Mouse (Mus musculus): ENCODE measurements around the gene Aldh1l1. TPM values are rescaled to one million over a fixed set of nuclear protein-coding genes. Genes with fewer than 3 reads are reported as not detected.
A peak's percentile ranks its signal among the peaks of the same experiment; 100 is the strongest.

The Aldh1l1 gene
- polyA plus RNA-seq, 1 experiment from 2014 or later: 81.7 TPM

DNA sequence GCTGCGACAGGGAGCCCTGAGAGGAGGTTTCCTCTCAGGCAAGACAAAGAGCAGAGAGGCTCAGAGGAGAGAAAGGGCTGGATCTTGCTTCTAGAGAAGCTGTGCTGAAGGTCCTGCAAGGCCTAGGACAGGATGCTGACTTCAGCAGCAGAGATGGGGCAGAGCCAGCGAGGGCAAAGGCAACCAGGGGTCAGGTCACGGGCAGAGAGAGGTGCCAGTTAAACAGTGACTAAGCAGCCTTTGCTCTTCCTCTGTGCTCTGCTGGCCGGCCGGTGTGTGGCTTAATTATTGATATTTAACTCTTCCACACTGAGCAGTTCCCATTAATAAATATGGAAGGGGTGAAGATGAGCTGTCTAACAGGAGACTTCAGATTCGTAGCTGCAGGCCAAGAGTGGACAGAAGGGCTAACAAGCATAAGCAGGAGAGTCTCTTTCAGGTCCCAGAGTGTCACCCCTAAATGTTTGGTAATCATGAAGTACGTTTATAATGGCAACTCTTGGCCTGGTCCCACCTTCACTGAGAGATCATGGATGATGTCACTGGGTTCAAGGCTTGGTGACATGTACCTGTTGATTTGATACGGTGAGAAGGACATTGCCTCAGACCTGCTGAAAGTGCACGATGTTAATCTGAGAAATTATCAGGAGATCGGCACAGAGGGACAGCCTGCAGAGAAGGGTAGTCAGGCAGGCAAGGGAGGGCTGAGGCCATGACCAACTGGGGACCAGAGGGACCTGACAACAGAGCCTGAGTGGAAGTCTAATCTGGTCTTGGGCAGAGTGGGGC lies 5.9 kb downstream of the Aldh1l1 start:
- Histone ChIP-seq H3K4me3 (no peak overlapping the region), H3K36me3 (no peaks in the 10 kb centered on the region), H3K4me2 (no peak overlapping the region), H3K27me3 (no peaks in the 10 kb centered on the region), H3K4me1 (replicated peaks) (0 out of 2 replicates have a peak, but pooled peaks cover 10% of the 10 kb centered on the region), H3K27ac (replicated peaks) (no peak overlapping the region), H3K9me3 (no peaks in the 10 kb centered on the region), H3K9ac (no peak overlapping the region)
- ATAC-seq (ENCODE audit: low FRiP score, low read depth): no peak
- WGBS: 77% methylated on average over 10 of the region's 10 CpGs

DNA sequence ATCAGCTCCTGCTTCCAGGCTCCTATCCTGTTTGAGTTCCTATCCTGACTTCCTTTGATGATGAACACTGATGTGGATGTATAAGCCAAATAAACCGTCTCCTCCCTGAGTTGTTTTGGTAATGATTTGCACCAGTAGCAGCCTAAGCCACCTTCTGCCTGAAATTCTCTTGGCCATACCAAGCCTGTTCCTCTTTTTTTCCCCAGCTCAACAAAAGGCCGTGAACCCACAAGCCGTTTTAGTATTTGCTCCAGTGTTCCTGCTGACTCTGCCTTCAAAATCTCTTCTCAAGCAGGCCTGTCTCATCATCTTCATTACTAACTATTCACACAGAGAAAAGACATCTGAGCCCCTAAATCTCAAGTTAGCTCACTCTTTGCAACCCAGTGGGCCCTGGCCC lies 7.9 kb downstream of the Aldh1l1 start:
- no peak for ATAC-seq (ENCODE audit: low FRiP score, low read depth)
- Histone ChIP-seq H3K4me2 (no peak overlapping the region), H3K27me3 (no peaks in the 10 kb centered on the region), H3K9me3 (no peaks in the 10 kb centered on the region), H3K27ac (replicated peaks) (no peak overlapping the region), H3K36me3 (no peaks in the 10 kb centered on the region), H3K9ac (no peak overlapping the region), H3K4me3 (no peak overlapping the region), H3K4me1 (replicated peaks) (0 out of 2 replicates have a peak, but pooled peaks cover 10% of the 10 kb centered on the region)
- 81% methylated on average over 3 of the region's 3 CpGs for WGBS

DNA sequence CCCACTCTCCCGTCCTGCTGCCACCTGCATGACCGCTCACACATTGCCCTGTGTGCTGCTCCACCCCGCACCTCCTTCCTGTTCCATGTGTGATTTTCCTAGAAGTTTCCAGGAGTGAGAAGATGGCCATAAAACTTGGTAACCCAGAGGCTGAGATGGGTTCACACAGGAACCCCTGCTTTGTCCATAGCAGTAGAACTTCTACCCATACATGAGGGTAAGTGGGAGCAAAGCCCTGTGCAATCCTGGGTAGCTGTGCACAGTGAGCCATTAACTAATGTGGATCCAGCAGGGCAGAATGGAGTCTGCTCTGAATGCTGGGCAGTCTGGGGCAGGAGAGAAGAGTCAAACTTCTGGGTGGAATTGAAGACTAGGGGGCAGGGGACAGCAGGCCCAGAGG lies 8.3 kb downstream of the Aldh1l1 start:
- Histone ChIP-seq H3K9me3 (no peaks in the 10 kb centered on the region), H3K9ac (no peak overlapping the region), H3K4me3 (no peak overlapping the region), H3K36me3 (no peaks in the 10 kb centered on the region), H3K27me3 (no peaks in the 10 kb centered on the region), H3K4me2 (no peak overlapping the region), H3K27ac (replicated peaks) (peak overlapping the region; percentile 50), H3K4me1 (replicated peaks) (0 out of 2 replicates have a peak, but pooled peaks cover 10% of the 10 kb centered on the region)
- no peak for ATAC-seq (ENCODE audit: low FRiP score, low read depth)
- WGBS: 85% methylated on average over 3 of the region's 3 CpGs

DNA sequence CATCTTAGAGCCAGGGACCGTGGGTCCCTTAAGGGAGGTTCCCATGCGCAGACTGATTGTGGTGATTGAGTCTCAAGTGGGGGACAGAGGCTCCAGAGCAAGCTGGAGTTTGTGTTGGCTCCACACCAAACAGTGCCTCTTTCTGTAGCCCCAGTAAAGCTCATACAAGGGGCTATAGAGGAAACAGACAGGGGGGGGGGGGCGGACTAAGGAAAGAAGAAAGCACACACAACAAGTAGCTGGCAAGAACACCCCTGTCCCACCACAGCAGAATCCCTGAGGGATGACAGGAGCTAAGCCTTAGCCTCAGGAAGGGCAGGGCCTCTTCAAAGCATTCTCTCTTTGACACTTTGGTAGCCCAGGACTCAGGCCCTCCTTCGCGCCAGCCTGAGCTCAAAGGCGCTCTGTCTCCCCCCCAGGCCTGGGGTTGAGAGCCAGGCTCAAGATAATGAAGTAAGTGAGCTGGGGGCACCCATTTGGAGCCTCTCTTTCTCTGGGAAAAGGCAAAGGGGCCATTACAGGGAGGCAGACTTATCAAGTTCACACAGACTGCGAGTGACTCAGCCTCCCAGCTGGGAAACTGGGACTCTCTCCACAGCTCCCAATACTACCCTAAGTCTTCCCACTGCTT lies 9.2 kb downstream of the Aldh1l1 start:
- 52% methylated on average over 6 of the region's 7 CpGs for WGBS
- Histone ChIP-seq H3K4me3 (no peak overlapping the region), H3K9ac (no peak overlapping the region), H3K36me3 (no peaks in the 10 kb centered on the region), H3K9me3 (no peaks in the 10 kb centered on the region), H3K27ac (replicated peaks) (peak overlapping the region; percentile 61), H3K4me2 (no peak overlapping the region), H3K4me1 (replicated peaks) (0 out of 2 replicates have a peak, but pooled peaks cover 10% of the 10 kb centered on the region), H3K27me3 (no peaks in the 10 kb centered on the region)
- ATAC-seq (ENCODE audit: low FRiP score, low read depth): peak; percentile 93

DNA sequence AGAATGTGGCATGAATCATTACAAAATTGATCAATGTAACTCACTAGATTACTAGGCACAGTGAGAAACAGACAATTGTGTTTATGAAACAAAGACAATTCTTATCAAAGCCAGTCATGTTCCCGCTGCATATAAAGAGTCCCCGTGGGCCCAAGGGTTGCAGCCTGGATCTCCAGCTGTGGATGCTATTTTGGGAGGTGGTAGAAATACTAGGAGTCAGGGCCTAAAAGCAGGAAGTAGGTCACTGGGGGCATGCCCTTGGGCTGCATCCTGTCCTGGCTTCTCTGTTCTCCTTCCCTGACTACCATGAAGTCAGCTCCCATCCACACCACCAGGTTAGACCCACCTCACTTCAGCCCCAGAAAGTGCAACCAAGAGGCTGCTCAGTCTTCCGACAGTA lies 10.0 kb downstream of the Aldh1l1 start:
- Histone ChIP-seq H3K4me2 (no peak overlapping the region), H3K27me3 (no peaks in the 10 kb centered on the region), H3K27ac (replicated peaks) (peak overlapping the region; percentile 67; the same call in 1 of the 2 replicates), H3K9me3 (no peaks in the 10 kb centered on the region), H3K36me3 (no peaks in the 10 kb centered on the region), H3K9ac (no peak overlapping the region), H3K4me1 (replicated peaks) (0 out of 2 replicates have a peak, but pooled peaks cover 7% of the 10 kb centered on the region), H3K4me3 (no peak overlapping the region)
- ATAC-seq (ENCODE audit: low FRiP score, low read depth): no peak
- 55% methylated on average over 3 of the region's 3 CpGs for WGBS

DNA sequence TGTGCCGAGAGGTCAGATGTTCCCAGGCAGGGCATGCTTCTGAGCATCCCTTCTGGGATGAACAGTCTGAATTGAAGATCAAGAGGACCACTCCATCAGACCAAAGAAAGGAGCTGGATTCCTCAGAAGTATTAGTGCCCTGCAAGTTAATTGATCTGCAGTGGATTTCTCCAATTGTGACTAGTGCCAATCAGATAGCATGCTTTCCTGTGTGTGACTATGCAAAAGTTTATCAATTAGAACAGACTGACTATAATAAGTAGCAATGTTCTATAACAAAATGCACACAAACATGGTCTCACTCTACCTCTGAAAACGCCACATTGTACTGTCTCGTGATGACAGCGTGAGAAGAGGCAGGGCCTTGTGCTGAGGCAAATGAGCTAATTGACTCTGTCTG lies 13.3 kb downstream of the Aldh1l1 start:
- Histone ChIP-seq H3K27ac (replicated peaks) (no peak overlapping the region), H3K27me3 (no peaks in the 10 kb centered on the region), H3K9ac (no peak overlapping the region), H3K36me3 (no peaks in the 10 kb centered on the region), H3K4me2 (no peak overlapping the region), H3K4me1 (replicated peaks) (0 out of 2 replicates have a peak, but pooled peaks cover 7% of the 10 kb centered on the region), H3K9me3 (no peaks in the 10 kb centered on the region), H3K4me3 (no peak overlapping the region)
- ATAC-seq (ENCODE audit: low FRiP score, low read depth): no peak
- WGBS: 70% methylated on average over 4 of the region's 4 CpGs

DNA sequence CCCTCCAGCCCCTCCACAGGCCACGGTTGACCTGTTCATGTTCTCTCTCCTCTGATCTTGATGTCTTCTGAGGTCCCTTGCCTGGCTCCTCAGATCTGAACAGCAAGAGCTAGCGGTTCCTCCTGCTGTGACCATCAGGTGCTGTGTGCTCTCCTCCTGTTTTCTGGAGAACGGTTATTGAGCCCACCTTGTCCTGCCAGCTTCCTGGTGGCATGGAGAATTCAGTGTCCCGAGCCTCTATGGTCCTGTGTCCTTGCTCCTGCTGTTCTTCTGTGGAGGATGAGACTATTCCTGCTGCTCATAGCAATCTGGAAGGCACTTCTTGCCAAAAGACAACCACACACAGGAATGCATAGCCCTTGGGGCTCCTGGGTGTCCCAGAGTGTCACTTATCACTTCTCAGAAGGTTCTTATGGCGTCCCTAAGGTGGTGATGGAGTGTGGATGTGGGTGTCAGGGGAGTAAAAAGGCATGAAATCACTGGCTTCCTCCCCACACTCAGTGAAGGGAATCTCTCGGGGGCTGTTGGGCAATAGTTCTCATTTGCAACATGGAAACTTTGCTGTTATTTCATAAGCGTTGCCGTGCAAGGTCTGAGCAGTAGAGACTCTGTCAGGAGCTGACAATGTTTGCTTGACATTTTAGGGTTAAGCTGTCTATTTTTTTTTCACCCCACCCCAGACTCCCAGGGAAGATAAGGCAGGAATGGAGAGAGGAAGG lies 15.2 kb downstream of the Aldh1l1 start:
- Histone ChIP-seq H3K27me3 (no peaks in the 10 kb centered on the region), H3K4me3 (no peak overlapping the region), H3K4me2 (no peak overlapping the region), H3K9ac (no peak overlapping the region), H3K27ac (replicated peaks) (no peak overlapping the region), H3K9me3 (no peaks in the 10 kb centered on the region), H3K4me1 (replicated peaks) (peaks cover 6% of the 10 kb centered on the region; the same call in 1 of the 2 replicates), H3K36me3 (no peaks in the 10 kb centered on the region)
- 75% methylated on average over 8 of the region's 8 CpGs for WGBS
- no peak for ATAC-seq (ENCODE audit: low FRiP score, low read depth)

DNA sequence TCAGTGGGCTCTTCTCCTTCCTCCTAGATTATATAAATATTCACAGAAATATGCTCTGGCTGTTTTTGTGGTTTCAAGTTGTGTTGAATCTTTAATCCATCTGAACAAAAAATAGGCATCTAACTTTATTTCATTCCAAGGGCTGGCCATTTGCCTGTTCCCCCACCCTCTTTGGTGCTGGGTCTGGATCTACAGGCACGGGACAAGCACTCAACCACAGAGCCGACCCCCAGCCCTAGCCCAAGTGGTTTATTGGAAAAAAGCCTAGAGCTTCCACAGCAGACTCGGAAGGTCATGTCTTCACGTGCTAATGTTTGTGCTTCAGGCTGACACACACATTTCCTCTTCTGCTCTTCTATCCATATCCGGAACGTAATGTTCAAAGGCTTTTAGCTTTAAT lies 19.7 kb downstream of the Aldh1l1 start:
- Histone ChIP-seq H3K27me3 (no peaks in the 10 kb centered on the region), H3K9ac (no peak overlapping the region), H3K4me2 (no peak overlapping the region), H3K4me1 (replicated peaks) (peaks cover 28% of the 10 kb centered on the region), H3K27ac (replicated peaks) (peak overlapping the region; percentile 79), H3K4me3 (no peak overlapping the region), H3K36me3 (no peaks in the 10 kb centered on the region), H3K9me3 (no peaks in the 10 kb centered on the region)
- no peak for ATAC-seq (ENCODE audit: low FRiP score, low read depth)
- WGBS: 67% methylated on average over 6 of the region's 6 CpGs

DNA sequence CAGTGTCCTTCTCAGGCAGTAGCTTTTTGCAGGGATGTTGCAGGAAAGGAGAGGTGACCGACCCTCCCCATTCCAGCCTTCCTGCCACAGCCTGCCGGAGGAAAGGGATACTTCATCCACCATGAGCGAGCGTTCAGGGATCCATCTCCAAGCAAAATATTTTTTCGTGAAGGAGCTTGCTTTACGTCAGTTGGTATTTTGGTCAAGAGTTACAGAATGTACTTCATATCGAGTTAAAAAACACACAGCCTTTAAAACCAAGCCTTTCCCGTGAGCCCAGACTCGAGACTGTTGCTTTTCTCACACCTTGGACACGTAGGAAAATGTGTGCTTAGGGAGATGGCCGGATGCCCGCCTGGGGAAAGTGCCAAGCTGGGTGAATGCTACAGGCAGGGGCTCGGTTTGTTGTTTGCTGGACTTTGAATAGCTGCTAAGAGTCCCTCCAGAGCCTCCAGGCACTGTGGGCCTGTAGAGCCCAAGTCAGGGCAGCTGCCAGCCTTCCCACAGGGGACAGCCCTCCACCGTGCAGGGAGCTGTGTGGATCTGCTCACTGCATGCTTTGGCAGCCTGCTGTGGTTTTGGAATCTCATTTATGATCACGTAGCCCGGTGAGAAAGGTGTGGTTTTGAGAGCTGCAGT lies 20.6 kb downstream of the Aldh1l1 start:
- Histone ChIP-seq H3K27ac (replicated peaks) (peak overlapping the region; percentile 79), H3K9ac (no peak overlapping the region), H3K4me2 (0 out of 2 replicates have a peak overlapping the region, but pooled peaks have one; percentile 7), H3K4me1 (replicated peaks) (peaks cover 28% of the 10 kb centered on the region), H3K27me3 (no peaks in the 10 kb centered on the region), H3K36me3 (no peaks in the 10 kb centered on the region), H3K4me3 (no peak overlapping the region), H3K9me3 (no peaks in the 10 kb centered on the region)
- peak; percentile 83 for ATAC-seq (ENCODE audit: low FRiP score, low read depth)
- 48% methylated on average over 16 of the region's 16 CpGs for WGBS

DNA sequence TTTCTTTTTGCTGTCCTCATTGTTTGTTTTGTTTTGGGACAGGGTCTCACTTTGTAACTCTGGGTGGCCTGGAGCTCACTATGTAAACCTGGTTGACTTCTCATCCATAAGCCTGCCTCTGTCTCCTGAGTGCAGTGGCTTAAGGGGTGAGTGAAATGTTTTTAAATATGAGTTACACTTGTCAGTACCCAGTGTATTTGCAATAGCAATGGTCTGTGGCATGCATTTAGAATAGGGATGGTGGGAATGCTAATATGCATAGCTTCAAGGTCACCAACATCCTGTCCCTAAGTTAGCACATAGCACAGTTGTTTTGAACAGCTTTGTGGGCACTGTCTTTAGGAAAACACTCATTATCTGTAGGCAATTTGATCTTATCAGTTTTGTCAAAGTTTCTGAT lies 21.2 kb downstream of the Aldh1l1 start:
- H3K4me1 ChIP-seq (replicated peaks): peaks cover 28% of the 10 kb centered on the region
- no peaks in the 10 kb centered on the region for H3K27me3 ChIP-seq
- H3K9ac ChIP-seq: no peak overlapping the region
- H3K27ac ChIP-seq (replicated peaks): peak overlapping the region; percentile 79
- H3K4me3 ChIP-seq: no peak overlapping the region
- no peak for ATAC-seq (ENCODE audit: low FRiP score, low read depth)
- H3K9me3 ChIP-seq: no peaks in the 10 kb centered on the region
- no peaks in the 10 kb centered on the region for H3K36me3 ChIP-seq
- H3K4me2 ChIP-seq: no peak overlapping the region

DNA sequence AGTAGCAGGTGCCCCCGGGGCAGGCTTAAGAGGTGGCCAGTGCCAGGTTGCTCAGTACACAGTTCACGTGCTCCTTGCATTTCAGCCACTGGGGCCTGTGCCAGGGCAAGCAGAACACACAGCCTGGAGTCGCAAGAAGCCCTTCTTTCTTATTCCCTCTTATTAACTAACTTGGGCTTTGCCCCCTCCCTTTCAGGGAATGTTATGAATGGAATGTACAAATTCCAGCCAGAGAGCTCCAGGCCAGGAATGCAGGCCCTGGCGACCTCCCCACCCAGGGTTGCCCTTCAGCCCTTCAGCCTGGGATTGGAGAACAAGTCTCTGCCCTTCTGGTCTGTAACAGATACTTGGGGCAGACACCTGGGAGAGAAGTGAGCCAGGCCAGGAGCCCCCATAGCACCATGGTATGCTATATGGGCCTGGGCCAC lies 22.0 kb downstream of the Aldh1l1 start:
- no peaks in the 10 kb centered on the region for H3K36me3 ChIP-seq
- no peaks in the 10 kb centered on the region for H3K27me3 ChIP-seq
- peak overlapping the region; percentile 79 for H3K27ac ChIP-seq (replicated peaks)
- ATAC-seq (ENCODE audit: low FRiP score, low read depth): peak; percentile 72
- peaks cover 28% of the 10 kb centered on the region for H3K4me1 ChIP-seq (replicated peaks)
- H3K4me2 ChIP-seq: no peak overlapping the region
- H3K4me3 ChIP-seq: no peak overlapping the region
- no peak overlapping the region for H3K9ac ChIP-seq
- WGBS: 40% methylated on average over 4 of the region's 4 CpGs
- H3K9me3 ChIP-seq: no peaks in the 10 kb centered on the region

Data from hindbrain, embryonic 15.5 days (tissue).